Mouse (Mus musculus) cerebellum, adult 9-10 months (tissue): ENCODE measurements around the gene Spns3.

Experiments used
- DNase-seq: peaks from one replicate; pipeline ENCODE4 v3.0.0; 2022

Spns3 gene

DNA sequence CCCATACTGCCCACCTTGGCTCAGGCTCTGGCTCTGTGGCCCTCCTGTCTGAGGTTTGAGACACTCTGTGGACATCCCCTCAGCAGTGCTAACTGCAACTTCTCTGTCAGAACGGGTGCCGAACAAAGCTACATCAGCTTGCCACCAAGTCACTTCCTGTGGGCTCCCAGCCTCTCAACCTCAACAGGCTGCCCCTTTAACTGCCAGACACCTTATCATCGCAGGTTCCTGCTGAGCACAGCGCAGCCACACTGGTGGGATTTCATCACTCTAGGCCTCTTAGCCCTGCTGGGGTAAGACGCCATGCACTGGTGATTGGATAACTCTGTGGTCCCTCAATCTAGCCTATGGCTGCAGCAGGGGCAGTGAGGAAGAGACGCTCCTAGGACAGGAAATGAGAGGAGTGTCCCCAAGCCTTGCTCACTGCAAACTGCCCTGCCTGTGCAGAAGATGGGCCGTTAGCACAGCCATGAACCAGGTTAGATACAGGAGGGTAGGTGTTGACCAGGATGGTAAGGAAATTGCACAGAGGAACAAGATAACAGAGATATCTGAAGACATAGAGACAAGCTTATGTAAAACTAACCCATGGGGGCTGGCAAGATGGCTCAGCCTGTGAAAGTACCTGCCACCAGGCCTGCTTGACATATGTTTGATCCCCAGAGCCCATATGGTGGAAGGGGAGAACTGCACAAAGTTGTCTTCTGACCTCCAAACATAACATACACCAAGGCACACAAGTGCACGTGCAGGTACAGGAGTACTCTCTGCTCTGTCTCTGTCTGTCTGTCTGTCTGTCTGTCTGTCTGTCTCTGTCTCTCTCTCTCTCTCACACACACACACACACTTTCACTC, at the start of gene Spns3:
Gene Spns3, minus strand, starts transcription at position 373 of the 855 bp plus-strand sequence.
- no peak for DNase-seq

DNA sequence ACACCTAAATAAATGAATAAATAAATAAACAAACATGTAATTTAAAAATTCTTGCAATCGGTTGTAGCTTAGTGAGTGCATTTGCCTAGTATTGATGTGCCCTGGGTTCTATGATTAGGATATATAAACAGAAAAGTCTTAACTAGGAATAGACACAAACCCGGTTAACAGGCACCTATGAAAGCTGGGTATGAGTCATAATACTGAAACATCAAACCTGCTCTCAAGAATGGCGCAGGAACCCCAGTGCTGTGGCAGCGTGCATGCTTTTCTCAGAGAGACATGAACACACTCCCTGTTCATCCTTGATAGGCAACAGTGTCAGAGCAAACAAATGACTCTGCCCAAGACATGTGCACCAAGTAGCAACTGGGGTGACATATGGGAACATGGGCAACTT, 47.5 kb upstream of the Spns3 start:
- no peak for DNase-seq

DNA sequence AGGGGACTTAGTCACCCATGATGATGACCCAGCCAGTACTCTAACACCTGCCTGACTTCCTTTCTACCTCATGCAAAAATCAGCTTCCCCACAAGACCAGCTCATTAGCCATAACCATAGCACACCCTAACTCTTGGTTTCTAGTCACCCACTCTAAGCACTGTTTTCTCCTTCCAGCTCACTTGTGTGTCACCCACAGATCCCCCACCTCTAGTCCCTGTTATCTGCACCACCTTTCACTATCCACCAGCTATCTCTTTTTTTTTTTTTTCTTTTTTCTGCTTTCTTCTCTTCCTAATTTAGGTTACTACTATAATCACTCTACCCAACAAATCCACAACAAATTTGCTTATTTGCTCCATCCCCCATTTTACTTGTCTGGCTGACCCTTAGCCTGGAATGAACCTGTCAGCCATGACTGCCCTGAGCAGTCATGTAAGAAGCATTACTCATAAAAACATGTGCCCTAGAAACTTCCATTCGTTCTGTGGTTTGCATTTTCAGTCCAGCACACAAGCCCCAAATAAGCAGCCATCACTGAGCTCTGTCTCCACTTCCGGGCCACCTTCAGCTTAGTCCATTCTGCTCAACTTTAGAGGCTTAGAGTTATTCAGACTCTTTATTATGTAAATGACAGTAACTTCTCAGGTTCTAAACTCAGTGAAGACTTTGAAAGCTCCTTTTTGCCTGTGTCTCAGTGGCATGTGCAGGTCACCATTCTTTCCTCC, 44.9 kb upstream of the Spns3 start:
- no peak for DNase-seq

DNA sequence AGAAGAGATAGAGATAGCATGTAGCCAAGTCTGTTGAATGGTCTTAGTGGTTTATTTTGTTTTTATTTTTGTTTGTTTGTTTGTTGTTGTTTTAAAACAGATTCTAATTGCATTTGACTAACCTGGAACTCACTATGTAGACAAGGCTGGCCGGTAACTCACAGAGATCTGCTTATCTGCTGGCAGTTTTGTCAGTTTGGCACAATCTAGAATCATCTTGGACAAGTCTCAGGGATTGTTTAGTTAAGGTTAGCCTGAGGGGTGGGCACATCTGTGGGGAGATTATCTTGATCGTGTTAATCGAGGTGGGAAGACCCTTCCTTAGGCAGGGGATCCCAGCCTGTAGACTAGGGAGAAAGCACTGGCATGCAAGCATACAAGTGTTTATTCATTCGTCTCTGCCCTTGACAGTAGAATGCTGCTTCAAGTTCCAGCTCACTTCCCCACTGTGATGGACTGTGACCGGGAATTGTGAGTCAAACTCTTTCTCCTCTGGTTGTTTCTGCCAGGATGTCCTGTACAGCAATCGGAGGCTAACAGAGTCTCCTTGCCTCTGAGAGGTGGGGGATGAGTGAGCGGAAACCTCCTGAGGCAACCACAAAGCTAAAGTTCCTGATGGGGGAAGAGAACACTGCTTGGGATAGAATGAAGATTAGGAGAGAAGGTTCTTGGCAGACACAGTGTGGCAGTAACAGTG, 37.4 kb upstream of the Spns3 start:
- DNase-seq, result no peak

DNA sequence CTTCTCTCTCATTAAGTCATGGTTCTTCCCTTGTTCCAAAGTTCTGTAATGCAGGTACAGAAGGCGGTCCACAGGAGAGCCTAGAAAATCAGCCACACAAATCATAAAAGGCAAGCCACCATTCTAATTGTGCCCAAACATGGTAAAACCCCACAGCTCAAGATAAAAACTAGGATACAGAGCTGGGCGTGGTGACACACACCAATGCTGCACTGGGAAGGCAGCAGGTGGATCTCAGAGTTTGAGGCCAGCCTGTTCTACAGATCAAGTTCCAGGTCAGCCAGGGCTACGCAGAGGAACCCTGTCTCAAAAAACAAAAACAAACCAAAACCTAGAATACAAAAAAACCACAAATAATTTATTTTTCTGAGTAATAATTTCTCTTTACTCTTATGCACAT, 36.3 kb upstream of the Spns3 start:
- DNase-seq, result no peak

DNA sequence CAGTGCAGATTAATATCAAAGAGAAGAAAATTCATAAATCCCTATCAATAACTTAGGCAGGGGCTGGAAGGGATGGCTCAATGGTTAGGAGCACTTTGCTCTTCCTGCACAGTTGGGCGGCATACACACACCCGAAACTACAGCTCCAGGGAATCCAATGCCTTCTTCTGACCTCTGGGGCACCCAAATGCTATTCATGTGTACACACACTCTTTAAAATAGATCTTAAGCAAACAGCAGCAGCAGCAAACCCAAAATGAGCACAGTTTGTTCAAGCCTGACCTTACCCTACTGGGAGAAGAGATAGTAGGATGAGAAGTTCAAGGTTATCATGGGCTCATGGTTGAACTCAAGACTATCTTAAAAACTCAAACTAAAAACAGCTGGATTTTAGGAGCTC, 32.8 kb upstream of the Spns3 start:
- no peak for DNase-seq

DNA sequence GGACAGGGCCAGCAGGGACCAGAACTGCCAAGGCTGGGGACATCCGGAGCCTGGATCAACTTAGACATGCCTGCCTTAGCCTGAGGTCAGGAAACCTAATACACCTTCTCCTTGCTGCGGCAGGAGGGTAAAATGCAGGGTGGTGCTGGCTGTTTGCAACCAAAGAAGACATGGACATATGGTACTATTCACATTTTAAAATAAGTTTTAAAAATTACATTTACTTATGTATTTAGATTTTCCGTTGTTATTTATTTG, 32.1 kb upstream of the Spns3 start:
- DNase-seq, result no peak

DNA sequence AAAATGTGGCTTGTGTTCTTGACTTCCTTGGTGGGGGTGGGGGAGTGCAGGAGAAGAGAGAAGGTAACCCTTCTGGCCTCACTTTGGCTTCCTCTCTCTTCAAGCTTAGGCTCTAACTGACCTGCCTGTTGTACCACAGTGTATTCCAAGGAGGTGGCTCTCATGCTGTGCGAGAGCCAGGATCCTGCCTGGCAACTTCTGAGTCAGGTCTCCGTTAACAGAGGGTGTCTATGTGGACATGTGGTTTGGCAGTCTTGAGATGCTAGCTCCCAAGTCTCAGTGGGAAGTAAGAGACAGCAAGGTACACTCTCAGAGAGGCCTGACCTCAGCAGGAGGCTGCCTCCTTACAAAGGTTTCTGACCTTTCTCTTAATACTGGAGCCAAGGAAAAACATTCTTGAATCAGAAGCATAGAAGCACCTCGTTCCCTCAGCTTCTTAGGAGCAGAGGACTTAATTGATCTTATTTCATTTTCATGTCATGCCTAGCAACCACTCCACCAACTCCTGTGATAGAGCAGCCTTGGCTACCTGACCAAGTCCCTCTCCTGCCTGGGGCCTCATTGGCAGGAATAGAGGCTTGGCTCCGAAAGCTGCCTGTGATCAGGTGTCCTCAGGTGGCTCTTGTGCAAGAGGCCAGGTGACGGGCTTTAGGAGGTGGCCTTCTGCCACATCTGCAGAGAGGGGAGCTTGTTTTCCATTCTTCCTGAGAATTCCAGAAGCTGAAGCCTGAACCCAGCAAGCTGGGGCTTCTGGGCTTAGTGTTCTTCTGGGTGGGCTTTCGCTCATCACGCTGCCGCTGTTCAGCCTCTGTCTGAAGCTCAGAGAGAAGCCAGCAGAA, 31.5 kb upstream of the Spns3 start:
- peak; percentile 50 for DNase-seq

DNA sequence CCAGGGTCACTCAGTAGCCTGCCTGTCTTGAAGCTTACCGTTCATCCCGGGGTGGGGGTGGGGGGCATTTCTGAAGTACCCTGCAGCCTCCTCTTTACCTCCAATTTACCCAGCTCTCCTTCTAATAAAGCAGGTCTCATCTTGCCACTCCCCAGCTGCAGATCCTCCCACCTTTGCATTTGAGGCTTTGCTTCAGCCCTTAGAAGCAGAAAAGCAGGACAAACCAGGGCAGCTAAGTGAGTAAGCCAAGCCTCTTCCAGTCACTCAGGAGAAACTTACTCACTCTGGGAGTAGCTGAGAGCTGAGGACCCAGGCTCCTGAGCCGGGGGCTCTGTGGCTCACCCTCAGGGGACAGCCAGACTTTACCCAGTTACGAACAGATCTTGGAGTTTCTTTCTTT, 28.2 kb upstream of the Spns3 start:
- DNase-seq, result no peak

DNA sequence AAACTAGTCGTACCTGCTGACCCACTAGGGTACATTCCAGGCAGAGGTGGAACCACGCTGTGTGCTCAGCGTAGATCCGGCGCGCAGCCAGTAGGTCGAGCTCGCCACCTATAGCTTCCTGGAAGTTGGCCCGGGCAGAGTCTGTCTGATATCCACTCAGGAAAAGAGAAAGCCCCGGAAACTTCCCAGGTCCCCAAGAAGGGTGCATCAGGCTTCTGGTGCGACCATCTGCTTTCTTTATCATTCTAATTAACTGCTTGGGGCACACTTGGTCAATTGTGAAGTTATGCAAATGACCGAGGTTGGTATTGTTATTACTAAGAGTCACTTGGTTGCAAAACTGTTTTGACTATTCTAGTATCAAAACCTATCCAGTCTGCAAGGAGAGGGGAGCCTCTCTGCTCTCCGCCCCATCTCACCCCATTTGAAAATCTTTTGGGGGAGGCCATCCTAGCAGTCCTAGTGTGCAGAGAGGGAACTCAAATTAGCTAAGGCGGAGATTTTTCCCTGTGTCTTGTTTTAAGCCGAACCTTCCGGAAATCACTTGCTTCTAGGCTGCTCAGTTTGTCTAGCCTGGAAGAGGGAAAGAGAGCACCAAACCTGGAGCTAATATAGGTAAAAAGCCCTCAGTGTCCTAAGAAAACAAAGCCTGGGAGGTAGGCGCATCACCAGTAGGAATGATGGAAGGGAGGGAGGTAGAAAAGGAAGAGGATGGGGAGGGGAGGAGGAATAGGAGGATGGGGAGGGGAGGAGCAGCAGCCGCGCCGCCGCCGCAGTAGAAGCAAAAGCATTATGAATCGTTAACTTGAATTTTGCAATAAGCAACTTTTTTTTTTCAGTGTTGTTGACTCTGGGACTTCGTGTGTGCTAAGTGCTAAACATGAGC, 26.4 kb upstream of the Spns3 start:
- peak; percentile 75 for DNase-seq

DNA sequence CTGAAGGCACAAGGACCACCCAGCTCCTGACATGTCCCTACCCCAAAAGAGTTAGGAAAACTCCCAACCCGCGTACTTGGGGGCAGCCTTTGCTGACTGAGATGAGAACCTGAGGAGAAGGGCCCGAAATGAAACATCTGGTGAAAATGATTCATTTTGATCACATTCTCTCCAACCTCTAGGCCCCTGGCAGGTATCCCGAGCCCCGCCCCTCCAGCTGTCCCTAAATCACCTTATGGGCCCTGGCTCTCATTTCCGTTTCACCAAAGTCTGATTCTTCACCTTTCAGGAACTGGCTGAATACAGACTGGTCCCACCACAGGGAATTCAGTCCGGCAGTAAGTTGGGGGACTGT, 25.8 kb upstream of the Spns3 start:
- DNase-seq, result no peak

DNA sequence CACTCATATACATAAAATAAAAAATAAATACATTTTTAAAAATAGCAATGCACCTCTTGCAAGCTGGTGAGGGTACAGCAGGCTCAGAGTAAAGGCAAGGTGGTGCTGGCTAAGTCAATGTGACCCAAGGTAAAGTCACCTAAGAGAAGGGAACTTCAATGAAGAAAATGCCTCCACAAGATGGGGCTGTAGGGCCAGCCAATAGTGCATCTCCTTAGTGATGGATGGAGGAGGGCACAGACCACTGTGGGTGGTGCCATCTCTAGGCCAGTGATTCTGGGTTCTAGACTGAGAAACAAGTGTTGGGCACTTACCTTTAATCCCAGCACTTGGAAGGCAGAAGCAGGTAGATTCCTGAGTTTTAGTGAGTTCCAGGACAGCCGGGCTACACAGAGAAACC, 23.5 kb upstream of the Spns3 start:
- no peak for DNase-seq

DNA sequence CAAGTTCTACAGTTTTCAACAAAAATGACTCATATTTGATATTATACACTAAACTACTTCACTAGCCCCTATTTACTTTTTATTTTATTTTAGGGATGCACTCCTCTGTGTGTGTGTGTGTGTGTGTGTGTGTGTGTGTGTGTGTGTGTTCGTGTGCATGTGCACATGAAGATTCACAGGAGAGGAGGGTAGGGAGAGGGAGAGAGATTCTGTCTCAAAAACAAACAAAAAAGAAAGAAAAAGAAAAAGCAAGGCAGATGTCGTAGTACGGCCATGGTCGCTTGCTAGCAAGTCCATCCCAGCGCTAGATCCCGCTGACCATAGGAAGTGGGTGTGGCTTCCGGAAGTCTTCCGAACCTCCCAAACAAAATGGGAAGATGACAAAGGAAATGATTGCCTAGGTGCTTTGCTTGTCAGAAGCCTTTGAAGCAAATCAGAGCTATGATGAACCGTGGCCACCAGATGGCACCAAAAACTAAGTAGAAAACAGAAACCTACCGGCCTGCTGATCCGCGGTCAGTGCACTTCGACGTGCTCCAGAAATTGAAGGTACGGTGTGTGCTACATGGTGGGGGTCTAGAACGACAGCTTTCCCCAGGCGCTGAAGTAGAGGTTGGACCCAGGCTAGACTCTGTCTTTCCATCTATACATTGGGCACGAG, 20.1 kb upstream of the Spns3 start:
- DNase-seq, result peak; percentile 87

DNA sequence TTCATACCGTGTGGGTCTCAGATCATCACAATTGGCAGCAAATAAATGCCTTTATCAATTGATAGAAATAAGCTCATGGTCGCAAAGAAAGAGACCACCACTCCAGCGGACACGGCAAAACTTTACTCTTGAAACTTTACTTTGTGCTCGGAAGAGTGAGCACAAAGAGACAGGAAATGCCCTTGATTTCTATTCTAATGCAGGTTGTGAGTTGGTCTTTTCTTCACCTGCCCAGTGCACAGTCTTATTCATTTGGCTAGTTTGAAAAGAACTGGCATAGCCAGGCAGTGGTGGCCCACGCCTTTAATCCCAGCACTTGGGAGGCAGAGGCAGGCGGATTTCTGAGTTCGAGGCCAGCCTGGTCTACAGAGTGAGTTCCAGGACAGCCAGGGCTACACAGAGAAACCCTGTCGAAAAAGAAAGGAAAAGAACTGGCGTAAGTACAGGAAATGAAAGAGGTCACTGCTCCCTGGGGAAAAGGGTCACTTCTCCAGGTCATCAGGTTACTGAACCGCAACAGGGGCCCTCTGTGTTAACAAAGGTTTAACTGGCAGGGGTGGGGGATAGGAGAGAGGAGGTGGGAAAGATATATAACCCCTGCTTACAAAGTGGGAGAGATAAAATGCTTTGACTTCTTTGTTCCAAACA, 19.5 kb upstream of the Spns3 start:
- no peak for DNase-seq

DNA sequence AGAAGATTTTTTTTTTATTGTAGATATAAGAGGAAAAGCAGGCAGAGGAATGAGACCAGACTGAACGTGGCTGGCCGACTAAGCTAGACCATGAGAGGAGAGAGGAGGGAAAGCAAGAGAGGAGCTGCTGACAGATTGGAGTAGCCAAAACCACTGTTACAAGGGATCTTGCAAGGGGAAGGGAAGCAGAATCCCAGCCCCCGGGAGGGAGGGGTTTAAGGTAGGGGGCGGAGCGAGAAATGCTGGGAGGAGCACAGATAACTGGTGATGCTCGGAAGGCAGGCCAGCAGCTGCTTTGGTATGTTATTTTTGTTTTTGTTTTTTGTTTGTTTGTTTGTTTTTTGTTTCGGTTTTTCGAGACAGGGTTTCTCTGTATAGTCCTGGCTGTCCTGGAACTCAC, 18.7 kb upstream of the Spns3 start:
- no peak for DNase-seq

DNA sequence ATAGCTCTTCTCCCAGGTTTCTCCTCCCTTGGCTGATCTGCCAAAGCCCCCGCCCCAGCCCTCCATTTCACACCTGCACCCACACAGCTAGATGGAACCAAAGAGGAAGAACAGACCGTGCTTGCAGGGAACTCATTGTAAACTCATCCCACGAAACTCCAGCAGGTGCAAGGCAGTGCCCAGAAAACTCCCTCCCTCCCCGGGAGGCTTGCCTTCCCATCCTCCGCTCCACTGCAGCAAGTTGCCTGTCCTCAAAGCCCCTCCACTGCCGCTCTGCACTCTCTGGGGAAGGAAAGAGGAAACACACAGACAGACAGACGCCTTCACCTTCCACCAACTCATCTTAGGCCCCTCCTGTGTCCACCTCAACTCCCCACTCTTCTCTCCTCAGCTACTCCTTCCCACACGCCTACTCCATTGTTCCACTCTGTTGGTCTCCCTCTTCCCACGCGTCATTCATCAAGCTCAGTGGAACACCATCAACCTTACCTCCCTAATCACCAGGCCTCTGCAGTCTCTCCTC, 16.6 kb upstream of the Spns3 start:
- no peak for DNase-seq

DNA sequence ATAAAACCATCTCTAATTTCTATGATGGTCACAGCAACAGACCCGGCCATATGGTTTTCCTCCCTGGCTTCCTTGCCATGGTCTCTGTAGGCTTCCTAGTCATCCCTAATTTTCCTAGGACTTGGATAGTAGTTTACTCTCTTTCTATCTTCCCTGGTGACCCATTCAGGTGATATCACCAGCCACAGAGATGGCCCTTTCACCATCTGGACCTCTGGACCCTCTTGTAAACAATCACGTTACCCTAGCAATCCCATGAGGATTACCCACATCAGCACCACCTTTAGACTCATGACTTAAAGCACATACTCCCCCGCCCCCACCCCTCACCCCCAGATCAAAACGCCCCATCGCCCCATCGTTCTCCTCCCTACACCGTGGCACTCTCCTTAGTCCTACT, 16.0 kb upstream of the Spns3 start:
- no peak for DNase-seq

DNA sequence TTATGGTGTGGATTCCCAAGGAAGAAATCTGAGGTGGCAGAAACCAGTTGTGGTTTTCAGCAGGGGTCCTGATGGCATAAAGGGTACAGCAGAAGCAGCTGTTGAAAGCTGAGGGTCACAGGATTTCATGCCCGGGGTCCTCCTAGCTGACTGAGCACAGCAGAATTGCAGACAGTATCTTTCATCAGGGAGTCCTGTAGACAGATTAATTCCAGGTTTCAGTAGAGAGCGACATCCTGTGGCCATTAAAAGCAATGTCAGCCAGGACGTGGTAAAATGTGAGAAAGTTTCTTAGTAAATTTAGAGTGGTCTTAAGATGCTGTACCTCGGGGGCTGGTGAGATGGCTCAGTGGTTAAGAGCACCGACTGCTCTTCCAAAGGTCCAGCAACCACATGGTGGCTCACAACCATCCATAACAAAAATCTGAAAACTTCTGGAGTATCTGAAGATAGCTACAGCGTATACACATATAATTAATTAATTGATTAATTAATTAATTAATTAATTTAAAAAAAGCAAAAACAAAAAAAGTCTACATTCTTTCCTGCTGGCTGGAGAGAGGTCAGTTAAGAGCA, 14.0 kb upstream of the Spns3 start:
- no peak for DNase-seq

DNA sequence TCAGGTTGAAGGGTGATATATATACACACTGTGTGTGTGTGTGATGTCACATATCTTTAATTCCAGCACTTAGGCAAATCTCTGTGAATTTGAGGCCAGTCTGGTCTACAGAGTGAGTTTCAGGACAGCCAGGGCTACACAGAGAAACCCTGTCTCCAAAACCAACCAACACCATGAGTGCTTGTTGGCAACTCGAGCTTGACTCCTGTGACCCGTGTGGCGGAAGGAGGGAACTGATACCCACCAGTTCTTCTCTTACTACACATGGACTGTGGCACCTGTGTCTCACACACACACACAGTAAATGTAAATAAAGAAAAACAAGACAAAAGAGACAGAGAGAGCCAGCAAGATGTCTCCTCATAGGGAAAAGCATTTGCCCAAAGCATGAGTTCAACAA, 10.4 kb upstream of the Spns3 start:
- no peak for DNase-seq

DNA sequence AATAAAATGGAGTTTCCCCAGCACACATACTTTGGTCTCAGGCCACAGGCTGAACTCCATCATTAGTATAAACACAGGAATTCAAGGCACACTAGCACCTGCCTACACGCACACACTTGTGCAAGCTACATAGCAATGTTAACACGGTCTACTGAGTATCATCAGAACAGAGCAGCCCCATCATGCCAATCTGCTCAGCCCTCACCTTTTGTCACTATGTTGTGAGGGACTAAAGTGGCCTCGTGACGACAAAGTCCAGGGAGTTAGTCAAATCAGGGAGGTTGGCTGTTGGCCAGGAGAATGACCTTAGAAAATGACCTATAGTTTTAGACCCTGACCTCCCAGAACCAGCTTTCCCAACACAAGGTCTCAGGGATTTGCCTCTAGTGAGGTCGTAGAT, 7.8 kb upstream of the Spns3 start:
- DNase-seq, result no peak

DNA sequence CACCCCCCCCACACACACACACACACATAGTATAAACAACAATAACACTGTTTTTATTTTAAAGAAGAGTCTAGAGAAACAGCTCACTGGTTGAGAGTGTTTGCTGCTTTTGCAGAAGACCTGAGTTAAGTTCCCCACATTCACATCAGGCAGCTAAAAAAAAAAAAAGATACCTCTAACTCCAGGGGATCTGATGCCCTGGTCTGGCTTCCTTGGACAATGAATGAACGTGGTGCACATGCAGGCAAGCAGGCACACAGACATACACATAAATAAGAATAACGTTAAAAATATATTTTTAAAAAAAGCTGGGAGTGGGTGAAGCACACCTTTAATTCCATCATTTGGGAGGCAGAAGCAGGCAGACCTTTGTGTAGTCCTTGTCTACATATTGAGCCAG, 6.6 kb upstream of the Spns3 start:
- no peak for DNase-seq
